Mouse (Mus musculus) limb, embryonic 10.5 days (tissue): ENCODE measurements around the gene Syt16. TPM values are rescaled to one million over a fixed set of nuclear protein-coding genes. Genes with fewer than 3 reads are reported as not detected.

Source experiments
- DNase-seq: peaks from one replicate; pipeline ENCODE4 v3.0.0-alpha.2; 2017; ENCODE audit warnings: low spot score
- H3K27ac ChIP-seq: fragments of 300-500 bp; sonication (generic); 2 replicates; pipeline ENCODE4 v1.5.1; 2016; ENCODE audit warnings: mild to moderate bottlenecking
- H3K27me3 ChIP-seq: fragments of 300-500 bp; sonication (generic); 2 replicates; pipeline ENCODE4 v1.6.1; 2016; ENCODE audit warnings: low read depth, mild to moderate bottlenecking; ENCODE audit not compliant: poor library complexity, severe bottlenecking
- H3K36me3 ChIP-seq: fragments of 300-500 bp; sonication (generic); 2 replicates; pipeline ENCODE4 v1.6.1; 2016; ENCODE audit warnings: mild to moderate bottlenecking, moderate library complexity
- H3K4me1 ChIP-seq: fragments of 300-500 bp; sonication (generic); 2 replicates; pipeline ENCODE4 v1.6.1; 2016
- H3K4me3 ChIP-seq: fragments of 300-500 bp; sonication (generic); 2 replicates; pipeline ENCODE4 v1.5.1; 2016; ENCODE audit warnings: mild to moderate bottlenecking, moderate library complexity
- H3K9me3 ChIP-seq: fragments of 300-500 bp; sonication (generic); replicated peaks from 2 replicates; pipeline ENCODE4 v1.6.1; 2016; ENCODE audit warnings: mild to moderate bottlenecking
- WGBS: fragments of 180-500 bp; shearing (Covaris S2); methylation state at CpG from one replicate; pipeline ENCODE4 v1.1.7; 2016; 5-methylcytosine and 5-hydroxymethylcytosine counted together
- polyA plus RNA-seq: library from polyadenylated mRNA; unstranded; fragments of >200 nt; fragmentation: Nextera tagmentation; extraction: Ambion mirVana; gene quantifications from 2 replicates; pipeline ENCODE4 v1.2.1, GENCODE M21; 2016

Gene Syt16
- polyA plus RNA-seq, 1 experiment from 2014 or later = 1.7 TPM

- no peak overlapping the region for H3K27ac ChIP-seq
- no peak for DNase-seq
- H3K4me1 ChIP-seq = no peaks in the 10 kb centered on the region
- H3K4me3 ChIP-seq = no peak overlapping the region
- WGBS = 95% methylated on average over 3 of the region's 3 CpGs
- peaks cover 97% of the 10 kb centered on the region for H3K36me3 ChIP-seq
- H3K9me3 ChIP-seq = no peaks in the 10 kb centered on the region
- no peaks in the 10 kb centered on the region for H3K27me3 ChIP-seq
Observed at GRCm38 (mm10) chr12:73978144-73978543, 19.3 kb upstream of the Syt16 start.

DNA sequence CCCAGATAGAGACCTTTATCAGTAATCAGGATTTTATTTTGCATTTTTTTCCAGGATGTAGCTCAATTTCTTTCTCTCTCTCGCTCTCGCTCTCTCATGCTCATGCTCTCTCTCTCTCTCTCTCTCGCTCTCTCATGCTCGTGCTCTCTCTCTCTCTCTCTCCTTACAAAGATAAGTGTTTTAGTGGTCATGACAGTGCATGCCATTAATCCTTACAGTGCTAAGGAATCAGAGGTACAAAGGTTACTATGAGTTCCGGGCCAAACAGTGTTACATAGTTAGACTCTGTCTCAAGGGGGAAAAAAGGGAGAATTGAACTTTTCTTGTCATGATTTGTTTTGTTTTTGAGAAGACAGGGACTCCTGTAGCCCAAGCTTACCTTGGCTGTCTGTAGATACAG lies 17.8 kb upstream of the Syt16 start:
- Histone ChIP-seq H3K4me3 (no peak overlapping the region), H3K9me3 (no peaks in the 10 kb centered on the region), H3K36me3 (peaks cover 97% of the 10 kb centered on the region), H3K4me1 (no peaks in the 10 kb centered on the region), H3K27ac (no peak overlapping the region), H3K27me3 (no peaks in the 10 kb centered on the region)
- WGBS = 91% methylated on average over 5 of the region's 5 CpGs
- DNase-seq = no peak

DNA sequence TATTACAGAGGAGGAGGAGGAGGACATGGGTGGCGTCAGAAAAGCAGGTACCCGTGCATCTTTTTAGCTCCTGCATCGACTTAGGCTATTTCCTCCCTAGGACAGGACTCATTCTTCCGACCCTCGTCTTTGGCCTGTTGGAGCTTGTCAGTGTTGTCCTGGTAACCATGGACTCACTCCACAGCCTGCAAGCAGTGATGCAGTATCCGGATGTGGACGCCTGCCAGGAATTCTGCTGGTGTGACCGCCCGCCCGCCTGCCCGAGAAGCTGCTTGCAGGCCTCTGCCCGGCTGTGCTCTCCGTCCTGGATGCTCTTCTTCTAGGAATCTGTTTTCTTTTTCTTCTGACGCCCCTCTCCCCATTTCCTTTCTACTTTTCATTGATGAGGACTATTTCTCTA lies 14.9 kb upstream of the Syt16 start:
- Histone ChIP-seq H3K9me3 (no peaks in the 10 kb centered on the region), H3K27ac (no peak overlapping the region), H3K36me3 (peaks cover 89% of the 10 kb centered on the region), H3K27me3 (no peaks in the 10 kb centered on the region), H3K4me3 (no peak overlapping the region), H3K4me1 (no peaks in the 10 kb centered on the region)
- DNase-seq = no peak
- 85% methylated on average over 14 of the region's 14 CpGs for WGBS

DNA sequence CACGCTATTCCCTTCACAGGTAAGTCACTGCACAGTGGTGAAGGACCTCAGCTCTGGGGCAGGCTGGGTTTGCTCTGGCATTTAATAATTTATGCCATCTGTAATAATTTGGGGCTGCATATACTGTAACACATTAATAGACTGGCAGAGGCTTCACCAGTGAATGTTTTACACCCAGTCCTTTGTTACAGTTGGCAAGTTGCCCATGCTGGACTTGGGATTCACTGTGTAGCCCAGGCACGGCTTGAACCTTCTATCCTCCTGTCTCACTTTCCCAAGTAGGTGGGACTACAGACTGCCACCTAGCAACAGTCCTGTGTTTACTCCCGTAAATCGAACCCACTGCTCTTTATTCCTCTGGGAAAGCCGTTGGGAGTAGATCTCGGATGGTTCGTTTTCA lies 11.2 kb upstream of the Syt16 start:
- Histone ChIP-seq H3K9me3 (no peaks in the 10 kb centered on the region), H3K27me3 (no peaks in the 10 kb centered on the region), H3K36me3 (peaks cover 54% of the 10 kb centered on the region), H3K27ac (no peak overlapping the region), H3K4me1 (no peaks in the 10 kb centered on the region), H3K4me3 (no peak overlapping the region)
- no peak for DNase-seq
- WGBS = 92% methylated on average over 7 of the region's 7 CpGs

- peaks cover 32% of the 10 kb centered on the region for H3K36me3 ChIP-seq
- H3K9me3 ChIP-seq = no peaks in the 10 kb centered on the region
- DNase-seq = no peak
- 86% methylated on average over 4 of the region's 4 CpGs for WGBS
- no peak overlapping the region for H3K27ac ChIP-seq
- H3K4me1 ChIP-seq = no peaks in the 10 kb centered on the region
- H3K4me3 ChIP-seq = no peak overlapping the region
- no peaks in the 10 kb centered on the region for H3K27me3 ChIP-seq
Observed at GRCm38 (mm10) chr12:73988393-73989008, 9.0 kb upstream of the Syt16 start.

GRCm38 (mm10) chr12:73989594-73989993 lies 7.9 kb upstream of the Syt16 start:
- peaks cover 21% of the 10 kb centered on the region for H3K36me3 ChIP-seq
- DNase-seq = peak; percentile 54
- no peaks in the 10 kb centered on the region for H3K4me1 ChIP-seq
- H3K27me3 ChIP-seq = no peaks in the 10 kb centered on the region
- no peak overlapping the region for H3K27ac ChIP-seq
- no peak overlapping the region for H3K4me3 ChIP-seq
- H3K9me3 ChIP-seq = no peaks in the 10 kb centered on the region

DNA sequence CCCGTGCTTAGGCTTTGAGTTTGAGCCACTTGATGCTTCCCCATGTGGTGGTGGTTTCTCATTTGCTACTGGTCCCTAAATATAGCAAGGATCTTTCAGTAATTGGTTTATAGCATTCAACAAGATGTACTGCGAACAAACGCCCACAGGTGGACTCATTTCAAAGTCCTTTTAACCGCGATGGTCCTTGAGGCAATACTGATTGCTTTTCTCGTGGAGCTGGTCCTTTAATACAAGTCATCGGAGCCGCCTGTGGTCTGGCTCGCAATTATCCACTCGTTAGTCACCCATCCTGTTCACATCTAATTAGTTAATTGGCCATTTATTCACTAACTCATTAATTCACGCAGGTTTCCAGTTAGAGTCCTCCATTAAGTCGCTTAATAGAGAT lies 560 bp upstream of the Syt16 start:
- 57% methylated on average over 12 of the region's 12 CpGs for WGBS
- peaks cover 49% of the 10 kb centered on the region for H3K27me3 ChIP-seq
- H3K9me3 ChIP-seq = no peaks in the 10 kb centered on the region
- DNase-seq = no peak
- H3K36me3 ChIP-seq = no peaks in the 10 kb centered on the region
- H3K4me3 ChIP-seq = peak overlapping the region; percentile 68
- peaks cover 12% of the 10 kb centered on the region for H3K4me1 ChIP-seq
- no peak overlapping the region for H3K27ac ChIP-seq

DNA sequence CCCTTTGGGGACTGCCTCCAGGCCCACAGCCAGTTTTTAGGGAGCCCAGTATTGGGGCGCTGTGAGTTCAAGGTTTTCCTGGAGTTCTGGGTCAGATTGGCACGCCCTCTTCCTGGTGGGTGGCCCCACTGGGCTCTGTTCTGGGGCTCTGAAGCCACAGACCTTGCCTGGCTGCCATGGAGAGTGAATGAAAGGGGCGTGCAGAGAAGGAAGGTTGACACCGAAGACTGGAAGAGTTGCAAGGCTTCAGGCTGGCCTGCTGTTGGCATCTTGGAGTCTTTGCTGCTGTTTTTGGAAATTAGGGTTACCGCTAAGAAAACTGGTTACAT lies 631 bp downstream of the Syt16 start:
- H3K4me1 ChIP-seq = peaks cover 12% of the 10 kb centered on the region
- no peak for DNase-seq
- H3K36me3 ChIP-seq = no peaks in the 10 kb centered on the region
- no peaks in the 10 kb centered on the region for H3K9me3 ChIP-seq
- H3K4me3 ChIP-seq = peak overlapping the region; percentile 68
- H3K27ac ChIP-seq = peak overlapping the region; percentile 79
- H3K27me3 ChIP-seq = peaks cover 49% of the 10 kb centered on the region
- 36% methylated on average over 5 of the region's 5 CpGs for WGBS

DNA sequence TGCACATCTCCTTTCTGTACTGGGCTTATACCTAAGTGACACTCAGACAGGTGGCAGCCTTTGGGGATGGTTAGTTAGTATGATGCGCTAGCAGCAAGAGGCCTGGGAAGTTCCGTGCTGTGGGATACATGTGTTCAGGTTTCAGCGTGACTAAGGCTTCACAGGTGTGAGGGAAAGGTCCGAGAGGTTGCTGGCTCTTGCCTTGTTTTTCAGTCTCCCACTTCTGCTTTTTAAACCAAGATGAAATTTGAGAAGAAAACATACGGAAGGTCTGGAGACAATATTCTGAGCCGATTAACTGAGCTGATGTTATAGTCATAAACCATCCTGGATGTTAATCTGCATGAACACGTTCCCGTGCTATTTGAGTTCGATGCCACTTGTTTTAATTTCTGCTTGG lies 5.0 kb downstream of the Syt16 start:
- H3K36me3 ChIP-seq = no peaks in the 10 kb centered on the region
- DNase-seq = no peak
- peaks cover 8% of the 10 kb centered on the region for H3K4me1 ChIP-seq
- H3K9me3 ChIP-seq = no peaks in the 10 kb centered on the region
- H3K27ac ChIP-seq = no peak overlapping the region
- H3K27me3 ChIP-seq = peaks cover 23% of the 10 kb centered on the region
- H3K4me3 ChIP-seq = no peak overlapping the region
- 87% methylated on average over 9 of the region's 9 CpGs for WGBS

- peaks cover 7% of the 10 kb centered on the region for H3K4me1 ChIP-seq
- no peak overlapping the region for H3K27ac ChIP-seq
- peak; percentile 58 for DNase-seq
- H3K9me3 ChIP-seq = no peaks in the 10 kb centered on the region
- no peaks in the 10 kb centered on the region for H3K27me3 ChIP-seq
- no peak overlapping the region for H3K4me3 ChIP-seq
- no peaks in the 10 kb centered on the region for H3K36me3 ChIP-seq
- 29% methylated on average over 8 of the region's 8 CpGs for WGBS
Observed at GRCm38 (mm10) chr12:74009448-74009911, 12.0 kb downstream of the Syt16 start.

GRCm38 (mm10) chr12:74013739-74014138 lies 16.3 kb downstream of the Syt16 start:
- no peak overlapping the region for H3K4me3 ChIP-seq
- no peak overlapping the region for H3K27ac ChIP-seq
- DNase-seq = peak; percentile 85

GRCm38 (mm10) chr12:74014739-74015270 lies 17.3 kb downstream of the Syt16 start:
- no peak overlapping the region for H3K4me3 ChIP-seq
- H3K27me3 ChIP-seq = no peaks in the 10 kb centered on the region
- H3K4me1 ChIP-seq = peaks cover 7% of the 10 kb centered on the region
- whole genome bisulfite sequencing = 60% methylated on average over 7 of the region's 7 CpGs
- no peaks in the 10 kb centered on the region for H3K9me3 ChIP-seq
- H3K27ac ChIP-seq = no peak overlapping the region
- no peak for DNase-seq
- H3K36me3 ChIP-seq = no peaks in the 10 kb centered on the region

More at GRCm38 (mm10) chr12:74013739-74014138, 16.3 kb downstream of the Syt16 start:
- WGBS = 5% methylated on average over 6 of the region's 6 CpGs
- peaks cover 7% of the 10 kb centered on the region for H3K4me1 ChIP-seq
- H3K27me3 ChIP-seq = no peaks in the 10 kb centered on the region
- no peaks in the 10 kb centered on the region for H3K9me3 ChIP-seq
- no peaks in the 10 kb centered on the region for H3K36me3 ChIP-seq

DNA sequence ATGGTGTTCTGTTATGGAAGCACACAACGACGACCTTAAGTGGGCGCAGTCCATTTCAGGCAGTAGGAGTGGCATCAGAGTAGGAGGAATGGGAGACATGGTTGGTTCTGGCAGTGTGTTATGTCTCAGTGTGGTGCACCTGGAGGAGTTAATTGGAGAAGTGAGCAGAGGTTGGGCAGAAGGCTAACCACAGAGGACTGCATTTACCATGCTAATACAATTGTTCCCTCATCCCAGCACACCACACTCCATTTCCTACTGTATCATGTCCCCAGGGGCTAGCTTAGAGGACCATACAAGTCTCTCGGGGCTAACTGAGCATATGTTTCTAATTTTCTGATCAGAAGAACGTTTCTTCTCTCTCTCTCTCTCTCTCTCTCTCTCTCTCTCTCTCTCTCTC lies 18.0 kb downstream of the Syt16 start:
- no peaks in the 10 kb centered on the region for H3K27me3 ChIP-seq
- H3K27ac ChIP-seq = no peak overlapping the region
- no peak for DNase-seq
- H3K4me3 ChIP-seq = no peak overlapping the region
- H3K36me3 ChIP-seq = no peaks in the 10 kb centered on the region
- H3K9me3 ChIP-seq = no peaks in the 10 kb centered on the region
- WGBS = 64% methylated on average over 5 of the region's 5 CpGs
- peaks cover 7% of the 10 kb centered on the region for H3K4me1 ChIP-seq

DNA sequence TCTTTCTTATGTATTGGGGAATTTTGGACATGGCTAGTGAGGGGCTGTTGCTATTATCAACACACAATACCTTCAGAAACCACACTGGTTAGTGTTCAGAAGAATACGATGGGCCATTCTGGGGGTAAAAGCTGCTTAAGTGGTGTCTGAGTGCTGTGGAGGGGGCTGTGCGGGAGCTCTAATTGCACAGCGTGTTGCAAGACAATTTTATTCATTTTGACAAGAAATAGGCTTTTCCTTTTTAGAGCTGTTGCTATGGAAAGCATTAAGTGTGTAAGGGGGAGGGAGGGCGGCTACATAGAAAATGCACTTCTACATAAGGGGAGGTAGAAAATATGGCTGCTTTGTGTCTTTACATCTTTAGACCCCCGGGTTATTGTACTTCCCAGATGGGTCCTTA lies 25.8 kb downstream of the Syt16 start:
- no peak overlapping the region for H3K27ac ChIP-seq
- H3K36me3 ChIP-seq = no peaks in the 10 kb centered on the region
- no peak for DNase-seq
- no peaks in the 10 kb centered on the region for H3K9me3 ChIP-seq
- H3K27me3 ChIP-seq = no peaks in the 10 kb centered on the region
- WGBS = 86% methylated on average over 5 of the region's 5 CpGs
- H3K4me3 ChIP-seq = no peak overlapping the region
- H3K4me1 ChIP-seq = no peaks in the 10 kb centered on the region
